Mouse (Mus musculus): ENCODE measurements around the gene Tctn3. TPM values are rescaled to one million over a fixed set of nuclear protein-coding genes. Genes with fewer than 3 reads are reported as not detected.
A peak's percentile ranks its signal among the peaks of the same experiment; 100 is the strongest.

Gene Tctn3
- 9.6 TPM in 2 replicates for polyA plus RNA-seq (2015; fragmentation: Nextera tagmentation; extraction: Ambion mirVana)

- peak; percentile 100 for ATAC-seq (replicated peaks; ENCODE audit: insufficient number of reproducible peaks, insufficient read depth, low FRiP score, low read depth)
- Histone ChIP-seq H3K4me1 (replicated peaks) (peaks cover 11% of the 10 kb centered on the region), H3K9me3 (replicated peaks) (no peaks in the 10 kb centered on the region), H3K27me3 (no peaks in the 10 kb centered on the region), H3K9ac (peak within 1 kb of the TSS; percentile 78), H3K4me3 (peak within 1 kb of the TSS; percentile 96), H3K27ac (no peak within 1 kb of the TSS), H3K36me3 (peaks cover 26% of the 10 kb centered on the region), H3K4me2 (peak within 1 kb of the TSS; percentile 77)
- WGBS: under 1% methylated on average over 45 of the region's 45 CpGs
These were observed at the start of gene Tctn3, which contains the start of gene Entpd1 for GRCm38 (mm10) chr19:40611830-40612506. Gene Tctn3 (minus strand): TSS chr19:40612233. Gene Entpd1 (plus strand): TSS chr19:40612366.

GRCm38 (mm10) chr19:40661108-40661507, 49.1 kb upstream of the Tctn3 start:
- Histone ChIP-seq H3K4me1 (replicated peaks) (peaks cover 18% of the 10 kb centered on the region), H3K4me2 (peak overlapping the region; percentile 80), H3K9ac (no peak overlapping the region), H3K27me3 (no peaks in the 10 kb centered on the region), H3K27ac (no peak overlapping the region), H3K4me3 (peak overlapping the region; percentile 47), H3K9me3 (replicated peaks) (no peaks in the 10 kb centered on the region), H3K36me3 (no peaks in the 10 kb centered on the region)
- ATAC-seq (replicated peaks; ENCODE audit: insufficient number of reproducible peaks, insufficient read depth, low FRiP score, low read depth): no peak
- WGBS: 80% methylated on average over 2 of the region's 2 CpGs

GRCm38 (mm10) chr19:40660510-40660909, 48.5 kb upstream of the Tctn3 start:
- ATAC-seq (replicated peaks; ENCODE audit: insufficient number of reproducible peaks, insufficient read depth, low FRiP score, low read depth): no peak
- H3K36me3 ChIP-seq: no peaks in the 10 kb centered on the region
- H3K4me1 ChIP-seq (replicated peaks): peaks cover 18% of the 10 kb centered on the region
- H3K9me3 ChIP-seq (replicated peaks): no peaks in the 10 kb centered on the region
- H3K27ac ChIP-seq: peak overlapping the region; percentile 60
- 16% methylated on average over 9 of the region's 9 CpGs for WGBS
- peak overlapping the region; percentile 47 for H3K4me3 ChIP-seq
- peak overlapping the region; percentile 80 for H3K4me2 ChIP-seq
- H3K9ac ChIP-seq: peak overlapping the region; percentile 45
- no peaks in the 10 kb centered on the region for H3K27me3 ChIP-seq

GRCm38 (mm10) chr19:40659651-40660478, 47.8 kb upstream of the Tctn3 start:
- Histone ChIP-seq H3K4me3 (peak overlapping the region; percentile 47), H3K4me2 (peak overlapping the region; percentile 80), H3K9ac (peak overlapping the region; percentile 45), H3K4me1 (replicated peaks) (peaks cover 18% of the 10 kb centered on the region), H3K36me3 (no peaks in the 10 kb centered on the region), H3K27ac (peak overlapping the region; percentile 60), H3K9me3 (replicated peaks) (no peaks in the 10 kb centered on the region), H3K27me3 (no peaks in the 10 kb centered on the region)
- WGBS: 2% methylated on average over 16 of the region's 16 CpGs
- ATAC-seq (replicated peaks; ENCODE audit: insufficient number of reproducible peaks, insufficient read depth, low FRiP score, low read depth): no peak

GRCm38 (mm10) chr19:40658935-40659334, 46.9 kb upstream of the Tctn3 start:
- Histone ChIP-seq H3K4me1 (replicated peaks) (peaks cover 18% of the 10 kb centered on the region), H3K27ac (no peak overlapping the region), H3K9ac (no peak overlapping the region), H3K9me3 (replicated peaks) (no peaks in the 10 kb centered on the region), H3K36me3 (no peaks in the 10 kb centered on the region), H3K4me2 (peak overlapping the region; percentile 80), H3K4me3 (0 out of 2 replicates have a peak overlapping the region, but pooled peaks have one; percentile 47), H3K27me3 (no peaks in the 10 kb centered on the region)
- no peak for ATAC-seq (replicated peaks; ENCODE audit: insufficient number of reproducible peaks, insufficient read depth, low FRiP score, low read depth)
- 50% methylated on average over 5 of the region's 5 CpGs for WGBS

- H3K9me3 ChIP-seq (replicated peaks): no peaks in the 10 kb centered on the region
- H3K4me2 ChIP-seq: no peak overlapping the region
- no peak overlapping the region for H3K9ac ChIP-seq
- no peak for ATAC-seq (replicated peaks; ENCODE audit: insufficient number of reproducible peaks, insufficient read depth, low FRiP score, low read depth)
- peaks cover 13% of the 10 kb centered on the region for H3K4me1 ChIP-seq (replicated peaks)
- no peaks in the 10 kb centered on the region for H3K36me3 ChIP-seq
- 64% methylated on average over 6 of the region's 6 CpGs for WGBS
- H3K27ac ChIP-seq: no peak overlapping the region
- H3K4me3 ChIP-seq: no peak overlapping the region
- no peaks in the 10 kb centered on the region for H3K27me3 ChIP-seq
These were observed 46.2 kb upstream of the Tctn3 start for GRCm38 (mm10) chr19:40658281-40658680.

GRCm38 (mm10) chr19:40656207-40656606, 44.2 kb upstream of the Tctn3 start:
- Histone ChIP-seq H3K4me1 (replicated peaks) (peaks cover 11% of the 10 kb centered on the region), H3K36me3 (no peaks in the 10 kb centered on the region), H3K27ac (no peak overlapping the region), H3K9me3 (replicated peaks) (no peaks in the 10 kb centered on the region), H3K27me3 (no peaks in the 10 kb centered on the region), H3K4me2 (no peak overlapping the region), H3K4me3 (no peak overlapping the region), H3K9ac (no peak overlapping the region)
- ATAC-seq (replicated peaks; ENCODE audit: insufficient number of reproducible peaks, insufficient read depth, low FRiP score, low read depth): no peak
- WGBS: 80% methylated on average over 5 of the region's 5 CpGs

GRCm38 (mm10) chr19:40650090-40650489, 38.1 kb upstream of the Tctn3 start:
- Histone ChIP-seq H3K27ac (0 out of 2 replicates have a peak overlapping the region, but pooled peaks have one; percentile 0), H3K4me1 (replicated peaks) (peaks cover 15% of the 10 kb centered on the region), H3K4me3 (no peak overlapping the region), H3K4me2 (no peak overlapping the region), H3K9ac (no peak overlapping the region), H3K9me3 (replicated peaks) (no peaks in the 10 kb centered on the region), H3K27me3 (no peaks in the 10 kb centered on the region), H3K36me3 (no peaks in the 10 kb centered on the region)
- ATAC-seq (replicated peaks; ENCODE audit: insufficient number of reproducible peaks, insufficient read depth, low FRiP score, low read depth): no peak
- 35% methylated on average over 5 of the region's 5 CpGs for WGBS

- Histone ChIP-seq H3K4me2 (no peak overlapping the region), H3K27ac (peak overlapping the region; percentile 69), H3K9me3 (replicated peaks) (no peaks in the 10 kb centered on the region), H3K36me3 (no peaks in the 10 kb centered on the region), H3K4me1 (replicated peaks) (peaks cover 15% of the 10 kb centered on the region), H3K27me3 (no peaks in the 10 kb centered on the region), H3K9ac (no peak overlapping the region), H3K4me3 (no peak overlapping the region)
- ATAC-seq (replicated peaks; ENCODE audit: insufficient number of reproducible peaks, insufficient read depth, low FRiP score, low read depth): peak; percentile 60; the same call in 1 of the 2 replicates
- 47% methylated on average over 9 of the region's 9 CpGs for WGBS
These were observed 35.5 kb upstream of the Tctn3 start for GRCm38 (mm10) chr19:40647319-40648158.

GRCm38 (mm10) chr19:40646379-40646778, 34.3 kb upstream of the Tctn3 start:
- no peak overlapping the region for H3K9ac ChIP-seq
- no peak overlapping the region for H3K4me2 ChIP-seq
- H3K9me3 ChIP-seq (replicated peaks): no peaks in the 10 kb centered on the region
- peaks cover 15% of the 10 kb centered on the region for H3K4me1 ChIP-seq (replicated peaks)
- no peaks in the 10 kb centered on the region for H3K27me3 ChIP-seq
- 54% methylated on average over 6 of the region's 6 CpGs for WGBS
- H3K4me3 ChIP-seq: no peak overlapping the region
- no peak for ATAC-seq (replicated peaks; ENCODE audit: insufficient number of reproducible peaks, insufficient read depth, low FRiP score, low read depth)
- no peaks in the 10 kb centered on the region for H3K36me3 ChIP-seq
- no peak overlapping the region for H3K27ac ChIP-seq

GRCm38 (mm10) chr19:40643846-40644245, 31.8 kb upstream of the Tctn3 start:
- no peak overlapping the region for H3K4me2 ChIP-seq
- no peak overlapping the region for H3K9ac ChIP-seq
- no peaks in the 10 kb centered on the region for H3K27me3 ChIP-seq
- no peak for ATAC-seq (replicated peaks; ENCODE audit: insufficient number of reproducible peaks, insufficient read depth, low FRiP score, low read depth)
- 85% methylated on average over 1 of the region's 1 CpGs for WGBS
- H3K27ac ChIP-seq: 0 out of 2 replicates have a peak overlapping the region, but pooled peaks have one; percentile 23
- no peaks in the 10 kb centered on the region for H3K9me3 ChIP-seq (replicated peaks)
- H3K36me3 ChIP-seq: no peaks in the 10 kb centered on the region
- no peak overlapping the region for H3K4me3 ChIP-seq
- H3K4me1 ChIP-seq (replicated peaks): peaks cover 9% of the 10 kb centered on the region

Measured in heart, embryonic 15.5 days (tissue).